Mouse (Mus musculus) limb, embryonic 11.5 days (tissue): ENCODE measurements around the gene Rab1a. TPM values are rescaled to one million over a fixed set of nuclear protein-coding genes. Genes with fewer than 3 reads are reported as not detected.
A peak's percentile ranks its signal among the peaks of the same experiment; 100 is the strongest.
"Not testable (repeated sequence)": the region's sequence is repeated elsewhere in the genome, so short reads cannot be mapped to it uniquely, and the experiment has no call there.

Source experiments
- ATAC-seq: fragments of 200-750 bp; cut with Nextera tagmentation; 2 replicates; pipeline ENCODE4 v1.8.0; 2017; ENCODE audit warnings: low read depth; ENCODE audit not compliant: insufficient number of reproducible peaks, low FRiP score, low TSS enrichment
- DNase-seq: peaks from one replicate; pipeline ENCODE4 v3.0.0-alpha.2; 2015; ENCODE audit warnings: low spot score
- H3K27ac ChIP-seq: fragments of 300-500 bp; sonication (generic); replicated peaks from 2 replicates; pipeline ENCODE4 v1.5.1; 2014; ENCODE audit warnings: low read depth, mild to moderate bottlenecking, low read length
- H3K27me3 ChIP-seq: fragments of 300-500 bp; sonication (generic); 2 replicates; pipeline ENCODE4 v1.6.1; 2014; ENCODE audit warnings: mild to moderate bottlenecking, low read length, mixed read lengths; ENCODE audit not compliant: control insufficient read depth, insufficient read depth
- H3K36me3 ChIP-seq: fragments of 300-500 bp; sonication (generic); 2 replicates; pipeline ENCODE4 v1.6.1; 2014; ENCODE audit warnings: mild to moderate bottlenecking, low read length, moderate library complexity, mixed read lengths; ENCODE audit not compliant: control insufficient read depth, insufficient read depth
- H3K4me1 ChIP-seq: fragments of 300-500 bp; sonication (generic); 2 replicates; pipeline ENCODE4 v1.6.1; 2014; ENCODE audit warnings: low read length, mixed read lengths; ENCODE audit not compliant: control insufficient read depth, insufficient read depth
- H3K4me2 ChIP-seq: fragments of 300-500 bp; sonication (generic); 2 replicates; pipeline ENCODE4 v1.6.1; 2014; ENCODE audit warnings: low read depth, mild to moderate bottlenecking, moderate library complexity; ENCODE audit not compliant: severe bottlenecking
- H3K4me3 ChIP-seq: fragments of 300-500 bp; sonication (generic); 2 replicates; pipeline ENCODE4 v1.5.1; 2014; ENCODE audit warnings: low read depth, low read length
- H3K9ac ChIP-seq: fragments of 300-500 bp; sonication (generic); 2 replicates; pipeline ENCODE4 v1.6.1; 2014; ENCODE audit warnings: mild to moderate bottlenecking, low read length
- H3K9me3 ChIP-seq: fragments of 300-500 bp; sonication (generic); 2 replicates; pipeline ENCODE4 v1.6.1; 2016; ENCODE audit warnings: low read length; ENCODE audit not compliant: control insufficient read depth
- WGBS: fragments of 180-500 bp; shearing (Covaris S2); extraction: QIAGEN DNeasy Blood & Tissue Kit; methylation state at CpG from one replicate; pipeline ENCODE4 v1.1.7; 2014; 5-methylcytosine and 5-hydroxymethylcytosine counted together
- polyA plus RNA-seq: library from polyadenylated mRNA; unstranded; fragments of >200 nt; fragmentation: Nextera tagmentation; extraction: Ambion mirVana; gene quantifications from 2 replicates; pipeline ENCODE4 v1.2.1, GENCODE M21; 2014

The Rab1a gene
- 208 and 212 TPM in 2 replicates for polyA plus RNA-seq

GRCm38 (mm10) chr11:20200713-20201575, at the start of gene Rab1a:
Rab1a (plus strand) TSS chr11:20201432.
- ATAC-seq, result peak; percentile 98
- Histone ChIP-seq H3K4me2 (peak within 1 kb of the TSS; percentile 58), H3K4me1 (peaks cover 6% of the 10 kb centered on the region), H3K36me3 (no peaks in the 10 kb centered on the region; the same call in 1 of the 2 replicates), H3K27ac (peak within 1 kb of the TSS; percentile 93), H3K27me3 (no peaks in the 10 kb centered on the region), H3K9me3 (no peaks in the 10 kb centered on the region), H3K4me3 (peak within 1 kb of the TSS; percentile 96), H3K9ac (peak within 1 kb of the TSS; percentile 96)
- DNase-seq, result peak; percentile 100
- WGBS, result 0% methylated on average over 46 of the region's 54 CpGs

GRCm38 (mm10) chr11:20152107-20152901, 48.9 kb upstream of the Rab1a start:
- DNase-seq (no peak), ATAC-seq (no peak)
- no peaks in the 10 kb centered on the region for H3K4me1 ChIP-seq
- 88% methylated on average over 4 of the region's 4 CpGs for WGBS
- H3K27ac ChIP-seq, result no peak overlapping the region
- H3K4me3 ChIP-seq, result no peak overlapping the region
- no peaks in the 10 kb centered on the region for H3K36me3 ChIP-seq
- H3K27me3 ChIP-seq, result no peaks in the 10 kb centered on the region
- H3K4me2 ChIP-seq, result no peak overlapping the region
- H3K9me3 ChIP-seq, result no peaks in the 10 kb centered on the region
- H3K9ac ChIP-seq, result no peak overlapping the region

GRCm38 (mm10) chr11:20153542-20153941, 47.7 kb upstream of the Rab1a start:
- H3K36me3 ChIP-seq, ATAC-seq, DNase-seq, H3K4me1 ChIP-seq, H3K4me2 ChIP-seq, H3K9me3 ChIP-seq, H3K27ac ChIP-seq, H3K4me3 ChIP-seq, H3K9ac ChIP-seq, H3K27me3 ChIP-seq: not testable (repeated sequence)
- WGBS, result 88% methylated on average over 5 of the region's 5 CpGs

GRCm38 (mm10) chr11:20158879-20159278, 42.4 kb upstream of the Rab1a start:
- no peaks in the 10 kb centered on the region for H3K27me3 ChIP-seq
- DNase-seq (no peak), ATAC-seq (no peak)
- no peak overlapping the region for H3K9ac ChIP-seq
- H3K27ac ChIP-seq, result no peak overlapping the region
- no peaks in the 10 kb centered on the region for H3K36me3 ChIP-seq
- H3K9me3 ChIP-seq, result no peaks in the 10 kb centered on the region
- no peaks in the 10 kb centered on the region for H3K4me1 ChIP-seq
- no peak overlapping the region for H3K4me3 ChIP-seq
- H3K4me2 ChIP-seq, result no peak overlapping the region

GRCm38 (mm10) chr11:20164979-20165867, 36.0 kb upstream of the Rab1a start:
- no peaks in the 10 kb centered on the region for H3K36me3 ChIP-seq
- no peak overlapping the region for H3K4me3 ChIP-seq
- H3K4me2 ChIP-seq, result no peak overlapping the region
- DNase-seq (no peak), ATAC-seq (no peak)
- WGBS, result 80% methylated on average over 4 of the region's 4 CpGs
- no peak overlapping the region for H3K27ac ChIP-seq
- H3K27me3 ChIP-seq, result no peaks in the 10 kb centered on the region
- no peaks in the 10 kb centered on the region for H3K4me1 ChIP-seq
- H3K9me3 ChIP-seq, result no peaks in the 10 kb centered on the region
- no peak overlapping the region for H3K9ac ChIP-seq

- H3K27me3 ChIP-seq, result no peaks in the 10 kb centered on the region
- H3K9ac ChIP-seq, result no peak overlapping the region
- no peaks in the 10 kb centered on the region for H3K9me3 ChIP-seq
- ATAC-seq (no peak), DNase-seq (no peak)
- no peak overlapping the region for H3K27ac ChIP-seq
- H3K4me3 ChIP-seq, result no peak overlapping the region
- no peaks in the 10 kb centered on the region for H3K4me1 ChIP-seq
- H3K4me2 ChIP-seq, result no peak overlapping the region
- 89% methylated on average over 4 of the region's 4 CpGs for WGBS
- no peaks in the 10 kb centered on the region for H3K36me3 ChIP-seq
These were observed 35.2 kb upstream of the Rab1a start for GRCm38 (mm10) chr11:20165991-20166390.

- not testable (repeated sequence) for H3K27ac ChIP-seq, H3K9ac ChIP-seq, H3K9me3 ChIP-seq, ATAC-seq, H3K4me2 ChIP-seq, H3K4me1 ChIP-seq, H3K4me3 ChIP-seq, H3K27me3 ChIP-seq, H3K36me3 ChIP-seq, DNase-seq
- whole genome bisulfite sequencing, result 81% methylated on average over 6 of the region's 6 CpGs
These were observed 34.8 kb upstream of the Rab1a start for GRCm38 (mm10) chr11:20166476-20166875.

- Histone ChIP-seq H3K36me3 (no peaks in the 10 kb centered on the region), H3K27me3 (no peaks in the 10 kb centered on the region), H3K9ac (no peak overlapping the region), H3K27ac (no peak overlapping the region), H3K4me2 (no peak overlapping the region), H3K4me3 (no peak overlapping the region), H3K9me3 (no peaks in the 10 kb centered on the region), H3K4me1 (no peaks in the 10 kb centered on the region)
- 81% methylated on average over 11 of the region's 11 CpGs for WGBS
- no peak for DNase-seq
- ATAC-seq, result no peak
These were observed 32.3 kb upstream of the Rab1a start for GRCm38 (mm10) chr11:20168972-20169371.
